Mouse (Mus musculus) ES-E14 (cell line): ENCODE results near the gene E130114P18Rik. TPM values are rescaled to one million over a fixed set of nuclear protein-coding genes. Genes with fewer than 3 reads are reported as not detected.

ENCODE experiments used
- DNase-seq: peaks from one replicate; pipeline ENCODE4 v3.0.0-alpha.2; 2013; ENCODE audit warnings: low read depth, low spot score
- H3K27ac ChIP-seq: 2 replicates; pipeline ENCODE4 v1.5.1; 2012; ENCODE audit warnings: low read depth, mild to moderate bottlenecking, low read length, moderate library complexity, mixed read lengths; ENCODE audit not compliant: poor library complexity, insufficient read depth, severe bottlenecking
- H3K36me3 ChIP-seq: 2 replicates; pipeline ENCODE4 v1.6.1; 2012; ENCODE audit warnings: mild to moderate bottlenecking, low read length, moderate library complexity, mixed read lengths; ENCODE audit not compliant: control insufficient read depth, poor library complexity, insufficient read depth, severe bottlenecking
- H3K4me1 ChIP-seq, 2 experiments: fragments of 150-350 bp in 1 of 2; sonication (generic) in 1 of 2; 2 replicates each; pipeline ENCODE4 v1.6.1; 2012; ENCODE audit warnings: low read length in 2 of 2, mild to moderate bottlenecking in 1 of 2, mixed read lengths in 1 of 2; ENCODE audit not compliant: control insufficient read depth in 2 of 2, insufficient read depth in 2 of 2, poor library complexity in 1 of 2
- H3K4me3 ChIP-seq, 2 experiments: fragments of 150-350 bp in 1 of 2; sonication (generic) in 1 of 2; 2 replicates each; pipeline ENCODE4 v1.5.1; 2012; ENCODE audit warnings: low read length in 2 of 2, low read depth in 1 of 2, mild to moderate bottlenecking in 1 of 2, mixed read lengths in 1 of 2; ENCODE audit not compliant: insufficient read depth in 1 of 2, poor library complexity in 1 of 2, severe bottlenecking in 1 of 2
- H3K9ac ChIP-seq: 2 replicates; pipeline ENCODE4 v1.6.1; 2012; ENCODE audit warnings: low read depth, mild to moderate bottlenecking, low read length, mixed read lengths; ENCODE audit not compliant: poor library complexity, insufficient read depth, severe bottlenecking
- H3K9me3 ChIP-seq: fragments of 150-350 bp; sonication (generic); 2 replicates; pipeline ENCODE4 v1.6.1; 2012; ENCODE audit warnings: low read depth, mild to moderate bottlenecking, low read length; ENCODE audit not compliant: control insufficient read depth, insufficient read depth
- CHD2 ChIP-seq: IDR thresholded peaks from 2 replicates; pipeline ENCODE4 v1.6.1; 2014; ENCODE audit warnings: mild to moderate bottlenecking, low read depth, low read length, inconsistent platforms
- HCFC1 ChIP-seq: IDR thresholded peaks from 2 replicates; pipeline ENCODE4 v1.6.1; 2012; ENCODE audit warnings: low read length, inconsistent platforms, borderline replicate concordance; ENCODE audit not compliant: insufficient read depth
- MAFK ChIP-seq: IDR thresholded peaks from 2 replicates; pipeline ENCODE4 v1.6.1; 2014; ENCODE audit warnings: mild to moderate bottlenecking, low read depth, low read length, inconsistent platforms; ENCODE audit not compliant: insufficient read depth
- ZC3H11A ChIP-seq: IDR thresholded peaks from 2 replicates; pipeline ENCODE4 v1.6.1; 2012; ENCODE audit warnings: low read depth, mild to moderate bottlenecking, inconsistent platforms, low read length, borderline replicate concordance
- ZNF384 ChIP-seq: IDR thresholded peaks from 2 replicates; pipeline ENCODE4 v1.6.1; 2012; ENCODE audit warnings: low read depth, low read length, inconsistent platforms
- in situ Hi-C, 2 experiments: fragments of 600-800 bp; cut with MboI; formaldehyde crosslinking; loops; one replicate each; pipeline ENCODE4 v1.15.1; 2025; ENCODE audit warnings: low sequenced_read_pairs in 2 of 2, inconsistent platforms in 1 of 2; ENCODE audit not compliant: unreplicated experiment in 2 of 2
- total RNA-seq: library from RNA; depleted of rRNA; stranded (reverse); fragments of 300-350 nt; gene quantifications from 2 replicates; pipeline ENCODE4 v1.2.3, GENCODE M21; 2012

E130114P18Rik gene
- total RNA-seq, 1 experiment, result not detected

GRCm38 (mm10) chr4:97793931-97794330, 16.1 kb upstream of the E130114P18Rik start:
- Histone ChIP-seq H3K27ac (no peak overlapping the region), H3K4me3 (no peak overlapping the region), H3K9me3 (no peaks in the 10 kb centered on the region), H3K4me1 (no peaks in the 10 kb centered on the region), H3K36me3 (no peaks in the 10 kb centered on the region), H3K9ac (no peak overlapping the region)
- no peak for TF ChIP-seq HCFC1
- no peak for TF ChIP-seq CHD2
- no peak for TF ChIP-seq MAFK
- no peak for TF ChIP-seq ZC3H11A
- TF ChIP-seq ZNF384, result no peak
- no peak for DNase-seq
- in situ Hi-C loops, result no loop called here

GRCm38 (mm10) chr4:97788537-97788936, 10.7 kb upstream of the E130114P18Rik start:
- no peak overlapping the region for H3K9ac ChIP-seq
- no peaks in the 10 kb centered on the region for H3K9me3 ChIP-seq
- no peaks in the 10 kb centered on the region for H3K4me1 ChIP-seq
- no peak overlapping the region for H3K27ac ChIP-seq
- in situ Hi-C loops, result no loop called here
- TF ChIP-seq MAFK, result no peak
- TF ChIP-seq HCFC1, result no peak
- no peak for TF ChIP-seq ZC3H11A
- no peak for TF ChIP-seq ZNF384
- TF ChIP-seq CHD2, result no peak
- no peak for DNase-seq
- H3K4me3 ChIP-seq, result no peak overlapping the region
- H3K36me3 ChIP-seq, result no peaks in the 10 kb centered on the region

DNA sequence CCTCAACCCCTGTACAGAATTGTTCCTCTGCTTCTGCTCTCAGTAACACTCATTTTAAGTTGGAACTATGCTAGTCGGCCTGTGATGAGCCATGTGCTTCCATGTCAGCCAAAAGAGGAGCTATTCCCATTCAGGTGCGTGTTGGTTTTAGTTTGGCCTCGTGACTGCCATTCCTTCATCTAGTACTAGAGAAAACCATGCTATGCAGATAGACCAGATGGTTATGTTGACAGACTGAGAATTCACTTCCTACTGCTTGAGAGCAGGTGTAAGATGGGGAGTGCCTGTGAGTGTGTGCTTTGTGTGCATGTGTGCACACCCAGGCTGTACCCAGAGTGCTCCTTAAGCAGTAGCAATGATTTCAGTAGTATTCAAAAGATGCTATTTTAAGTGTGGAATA, 9.6 kb upstream of the E130114P18Rik start:
- no peak overlapping the region for H3K27ac ChIP-seq
- TF ChIP-seq CHD2, result no peak
- no peak for TF ChIP-seq ZC3H11A
- no peak for TF ChIP-seq MAFK
- TF ChIP-seq HCFC1, result no peak
- TF ChIP-seq ZNF384, result no peak
- H3K9ac ChIP-seq, result no peak overlapping the region
- no peaks in the 10 kb centered on the region for H3K9me3 ChIP-seq
- in situ Hi-C loops, result no loop called here
- no peak for DNase-seq
- H3K4me1 ChIP-seq, result no peaks in the 10 kb centered on the region
- H3K36me3 ChIP-seq, result no peaks in the 10 kb centered on the region
- H3K4me3 ChIP-seq, result no peak overlapping the region

DNA sequence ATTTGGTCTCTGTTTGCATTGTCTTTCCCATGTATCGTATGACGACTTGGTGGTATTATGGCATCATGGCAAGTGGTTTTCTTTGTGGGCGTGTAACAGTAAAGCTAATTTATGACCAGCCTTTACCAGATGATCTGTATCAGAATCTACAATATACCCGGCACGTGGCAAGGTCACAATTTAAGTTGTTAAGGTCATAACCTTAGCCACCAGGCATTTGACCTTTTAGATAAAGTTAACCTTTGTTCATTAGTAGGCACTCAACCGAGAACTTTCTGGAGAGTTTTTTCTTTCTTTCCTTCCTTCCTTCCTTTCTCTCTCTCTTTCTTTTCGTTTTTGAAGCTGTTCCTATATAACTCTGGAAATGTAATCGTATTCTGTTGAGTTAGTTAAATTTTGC, 8.7 kb upstream of the E130114P18Rik start:
- Histone ChIP-seq H3K4me1 (no peaks in the 10 kb centered on the region), H3K9ac (no peak overlapping the region), H3K36me3 (no peaks in the 10 kb centered on the region), H3K9me3 (no peaks in the 10 kb centered on the region), H3K27ac (no peak overlapping the region), H3K4me3 (no peak overlapping the region)
- DNase-seq, result no peak
- in situ Hi-C loops, result no loop called here
- TF ChIP-seq ZC3H11A (no peak), CHD2 (no peak), ZNF384 (no peak), MAFK (no peak), HCFC1 (no peak)

GRCm38 (mm10) chr4:97785547-97786271, 7.8 kb upstream of the E130114P18Rik start:
- Histone ChIP-seq H3K9me3 (no peaks in the 10 kb centered on the region), H3K27ac (no peak overlapping the region), H3K4me3 (no peak overlapping the region), H3K36me3 (no peaks in the 10 kb centered on the region), H3K9ac (no peak overlapping the region), H3K4me1 (no peaks in the 10 kb centered on the region)
- TF ChIP-seq ZNF384, result no peak
- no peak for TF ChIP-seq MAFK
- in situ Hi-C loops, result no loop called here
- no peak for DNase-seq
